Mouse (Mus musculus): ENCODE measurements around the gene Cntn4. TPM values are rescaled to one million over a fixed set of nuclear protein-coding genes. Genes with fewer than 3 reads are reported as not detected.

Gene Cntn4
- polyA plus RNA-seq, 1 experiment from 2014 or later = not detected

DNA sequence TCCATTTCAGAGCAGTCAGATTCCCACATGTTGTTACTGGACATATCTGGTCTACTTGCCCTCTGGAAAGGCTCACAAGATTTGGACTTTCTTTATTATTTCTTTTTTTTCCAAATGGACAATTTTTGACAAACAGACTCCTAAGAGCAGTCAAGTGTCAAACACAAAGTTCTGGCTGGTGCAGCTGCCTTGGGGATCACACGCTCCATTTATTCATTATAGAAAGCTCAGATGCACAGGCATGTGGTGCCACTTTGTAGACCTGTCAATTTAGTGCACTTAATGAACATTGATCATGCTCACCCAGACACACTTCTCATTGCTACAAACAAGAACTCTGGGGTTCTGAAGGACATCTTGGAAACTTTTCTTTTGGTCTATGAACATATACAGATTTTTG lies 337.7 kb downstream of the Cntn4 start:
- no peaks in the 10 kb centered on the region for H3K4me1 ChIP-seq (ENCODE audit: insufficient read depth)
- no peaks in the 10 kb centered on the region for H3K9me3 ChIP-seq (ENCODE audit: low read length)
- no peak overlapping the region for H3K4me2 ChIP-seq (ENCODE audit: low read depth, low read length)
- H3K36me3 ChIP-seq (replicated peaks; ENCODE audit: insufficient read depth, low read length) = no peaks in the 10 kb centered on the region
- no peak overlapping the region for H3K27ac ChIP-seq (ENCODE audit: low read depth)
- DNase-seq (no peak), ATAC-seq (no peak)
- no peaks in the 10 kb centered on the region for H3K27me3 ChIP-seq (ENCODE audit: insufficient read depth, low read length)
- WGBS (ENCODE audit: insufficient replicate concordance) = 86% methylated on average over 1 of the region's 1 CpGs
- no peak overlapping the region for H3K4me3 ChIP-seq (ENCODE audit: low read depth, low read length)
- no peak overlapping the region for H3K9ac ChIP-seq (replicated peaks)
- TF ChIP-seq EP300 (IDR thresholded peaks at IDR 0.05; ENCODE audit: low read depth) = no peak
- no peak for TF ChIP-seq CTCF (IDR thresholded peaks at IDR 0.05; ENCODE audit: low read depth)

DNA sequence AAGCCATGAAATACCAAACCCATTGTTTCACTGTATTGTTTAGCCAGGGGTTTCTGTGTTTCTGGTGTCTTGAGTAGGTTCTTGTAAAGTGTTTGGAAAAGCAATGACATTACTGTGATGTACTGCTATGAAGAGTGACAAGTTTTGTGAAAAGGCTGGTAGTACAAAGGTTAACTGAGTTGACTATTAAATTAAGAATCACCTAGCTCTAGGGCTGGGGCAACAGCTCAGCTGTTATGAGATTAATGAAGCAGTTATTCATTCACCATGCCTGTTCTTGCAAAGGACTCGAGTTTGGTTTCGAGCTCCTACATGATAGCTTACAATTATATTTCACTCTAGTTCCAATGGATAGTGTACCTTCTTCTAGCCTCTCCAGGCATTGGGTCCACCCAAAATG lies 371.4 kb downstream of the Cntn4 start:
- no peak overlapping the region for H3K4me2 ChIP-seq (ENCODE audit: low read depth, low read length)
- ATAC-seq (no peak), DNase-seq (no peak)
- H3K9ac ChIP-seq (replicated peaks) = no peak overlapping the region
- no peak overlapping the region for H3K27ac ChIP-seq (ENCODE audit: low read depth)
- 71% methylated on average over 2 of the region's 2 CpGs for WGBS (ENCODE audit: insufficient replicate concordance)
- no peaks in the 10 kb centered on the region for H3K27me3 ChIP-seq (ENCODE audit: insufficient read depth, low read length)
- H3K36me3 ChIP-seq (replicated peaks; ENCODE audit: insufficient read depth, low read length) = no peaks in the 10 kb centered on the region
- H3K9me3 ChIP-seq (ENCODE audit: low read length) = no peaks in the 10 kb centered on the region
- H3K4me1 ChIP-seq (ENCODE audit: insufficient read depth) = no peaks in the 10 kb centered on the region
- H3K4me3 ChIP-seq (ENCODE audit: low read depth, low read length) = no peak overlapping the region
- TF ChIP-seq EP300 (IDR thresholded peaks at IDR 0.05; ENCODE audit: low read depth) (no peak), CTCF (IDR thresholded peaks at IDR 0.05; ENCODE audit: low read depth) (no peak)

DNA sequence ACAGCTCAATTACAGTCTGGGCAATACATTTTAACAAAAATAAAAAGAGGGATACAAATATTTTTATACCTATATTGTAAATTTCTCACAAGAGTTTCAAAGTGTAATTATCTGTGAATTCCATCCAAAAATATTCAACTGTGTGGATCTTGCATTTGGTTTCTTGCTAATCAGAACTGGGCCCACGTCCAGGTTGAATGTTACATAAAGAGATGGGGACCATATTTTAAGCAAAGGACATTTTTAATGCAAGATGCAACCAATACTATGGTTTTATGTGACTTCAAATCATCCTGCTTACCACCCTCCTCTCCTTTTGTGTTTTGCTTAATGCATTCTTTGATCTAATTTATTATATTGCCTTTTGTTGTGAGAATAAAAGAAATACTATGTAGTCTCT lies 378.7 kb downstream of the Cntn4 start:
- WGBS (ENCODE audit: insufficient replicate concordance) = 44% methylated on average over 1 of the region's 1 CpGs
- Histone ChIP-seq H3K4me2 (ENCODE audit: low read depth, low read length) (no peak overlapping the region), H3K27me3 (ENCODE audit: insufficient read depth, low read length) (no peaks in the 10 kb centered on the region), H3K9ac (replicated peaks) (no peak overlapping the region), H3K9me3 (ENCODE audit: low read length) (no peaks in the 10 kb centered on the region), H3K27ac (ENCODE audit: low read depth) (no peak overlapping the region), H3K4me3 (ENCODE audit: low read depth, low read length) (no peak overlapping the region), H3K36me3 (replicated peaks; ENCODE audit: insufficient read depth, low read length) (no peaks in the 10 kb centered on the region), H3K4me1 (ENCODE audit: insufficient read depth) (no peaks in the 10 kb centered on the region)
- ATAC-seq (no peak), DNase-seq (no peak)
- no peak for TF ChIP-seq CTCF (IDR thresholded peaks at IDR 0.05; ENCODE audit: low read depth)
- no peak for TF ChIP-seq EP300 (IDR thresholded peaks at IDR 0.05; ENCODE audit: low read depth)

DNA sequence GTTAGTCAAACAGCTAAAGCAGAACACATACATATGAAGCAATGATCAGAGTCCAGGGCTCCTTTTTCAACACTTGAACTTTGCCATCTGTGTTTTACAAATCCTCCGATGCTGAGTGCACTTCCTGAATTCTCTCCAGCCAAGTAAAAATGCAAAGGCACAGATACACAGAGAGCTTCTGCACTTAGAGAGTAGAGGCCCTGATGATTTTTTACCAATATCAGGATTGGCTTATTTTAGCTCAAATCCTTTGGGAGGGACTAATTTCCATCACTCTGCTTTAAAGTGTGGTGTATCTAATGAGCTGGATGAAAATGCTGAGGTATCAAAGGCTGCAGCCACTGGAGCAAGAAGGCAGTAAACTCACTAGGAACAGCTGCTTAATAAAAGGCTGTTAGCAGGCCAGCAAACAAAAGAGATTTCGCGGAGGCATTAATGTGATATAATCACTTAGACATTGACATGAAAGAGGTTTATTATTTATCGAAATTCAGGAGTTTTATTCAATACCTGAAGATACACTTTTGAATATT lies 400.7 kb downstream of the Cntn4 start:
- Histone ChIP-seq H3K9ac (replicated peaks) (no peak overlapping the region), H3K4me3 (ENCODE audit: low read depth, low read length) (no peak overlapping the region), H3K27me3 (ENCODE audit: insufficient read depth, low read length) (no peaks in the 10 kb centered on the region), H3K4me2 (ENCODE audit: low read depth, low read length) (no peak overlapping the region), H3K36me3 (replicated peaks; ENCODE audit: insufficient read depth, low read length) (no peaks in the 10 kb centered on the region), H3K9me3 (ENCODE audit: low read length) (no peaks in the 10 kb centered on the region), H3K4me1 (ENCODE audit: insufficient read depth) (no peaks in the 10 kb centered on the region), H3K27ac (ENCODE audit: low read depth) (no peak overlapping the region)
- WGBS (ENCODE audit: insufficient replicate concordance) = 71% methylated on average over 4 of the region's 4 CpGs
- no peak for DNase-seq
- ATAC-seq = no peak
- TF ChIP-seq CTCF (IDR thresholded peaks at IDR 0.05; ENCODE audit: low read depth) = no peak
- no peak for TF ChIP-seq EP300 (IDR thresholded peaks at IDR 0.05; ENCODE audit: low read depth)

DNA sequence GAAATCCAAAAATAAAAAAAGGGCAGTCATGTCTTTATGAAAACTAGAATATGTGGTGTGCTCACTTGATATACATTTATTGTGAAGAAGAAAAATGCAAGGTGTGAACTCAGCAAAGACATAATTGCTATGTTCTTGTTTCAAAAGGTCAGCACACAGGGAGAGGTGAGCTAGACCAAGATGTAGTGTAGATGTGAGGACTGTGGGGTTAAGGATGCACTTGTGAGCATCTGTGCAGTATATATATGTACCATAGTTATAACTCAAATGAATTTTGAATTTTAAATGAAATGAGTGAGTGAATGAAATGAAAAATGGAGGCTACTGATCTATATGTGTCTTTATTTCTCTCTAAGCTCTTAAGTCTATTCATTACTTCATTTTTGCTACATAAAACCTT lies 401.2 kb downstream of the Cntn4 start:
- DNase-seq (no peak), ATAC-seq (no peak)
- TF ChIP-seq EP300 (IDR thresholded peaks at IDR 0.05; ENCODE audit: low read depth) (no peak), CTCF (IDR thresholded peaks at IDR 0.05; ENCODE audit: low read depth) (no peak)
- H3K27me3 ChIP-seq (ENCODE audit: insufficient read depth, low read length) = no peaks in the 10 kb centered on the region
- no peak overlapping the region for H3K4me2 ChIP-seq (ENCODE audit: low read depth, low read length)
- H3K9ac ChIP-seq (replicated peaks) = no peak overlapping the region
- H3K27ac ChIP-seq (ENCODE audit: low read depth) = no peak overlapping the region
- H3K9me3 ChIP-seq (ENCODE audit: low read length) = no peaks in the 10 kb centered on the region
- no peaks in the 10 kb centered on the region for H3K4me1 ChIP-seq (ENCODE audit: insufficient read depth)
- H3K4me3 ChIP-seq (ENCODE audit: low read depth, low read length) = no peak overlapping the region
- H3K36me3 ChIP-seq (replicated peaks; ENCODE audit: insufficient read depth, low read length) = no peaks in the 10 kb centered on the region

DNA sequence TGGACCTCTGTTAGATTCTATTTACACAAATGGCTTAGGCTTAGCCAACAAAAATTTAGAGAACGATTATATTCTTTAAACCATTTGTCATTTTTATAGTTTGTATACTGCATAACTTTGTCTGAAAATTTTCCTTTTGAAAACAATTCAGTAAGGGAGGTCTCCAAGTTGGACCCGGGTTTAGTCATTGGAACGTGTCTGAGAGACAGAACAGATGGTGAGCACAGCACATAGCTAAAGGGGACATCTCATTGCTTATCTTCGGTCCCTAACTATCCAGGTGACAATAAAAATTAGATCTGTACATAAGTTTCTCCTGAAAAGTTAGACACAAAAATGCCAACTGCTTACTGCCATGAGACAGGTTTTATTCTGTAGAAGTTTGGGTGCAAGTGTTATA lies 420.4 kb downstream of the Cntn4 start:
- Histone ChIP-seq H3K9me3 (ENCODE audit: low read length) (no peaks in the 10 kb centered on the region), H3K9ac (replicated peaks) (no peak overlapping the region), H3K4me3 (ENCODE audit: low read depth, low read length) (no peak overlapping the region), H3K27me3 (ENCODE audit: insufficient read depth, low read length) (no peaks in the 10 kb centered on the region), H3K36me3 (replicated peaks; ENCODE audit: insufficient read depth, low read length) (no peaks in the 10 kb centered on the region), H3K27ac (ENCODE audit: low read depth) (no peak overlapping the region), H3K4me1 (ENCODE audit: insufficient read depth) (no peaks in the 10 kb centered on the region), H3K4me2 (ENCODE audit: low read depth, low read length) (no peak overlapping the region)
- DNase-seq (no peak), ATAC-seq (no peak)
- WGBS (ENCODE audit: insufficient replicate concordance) = 70% methylated on average over 4 of the region's 4 CpGs
- TF ChIP-seq CTCF (IDR thresholded peaks at IDR 0.05; ENCODE audit: low read depth) (no peak), EP300 (IDR thresholded peaks at IDR 0.05; ENCODE audit: low read depth) (no peak)

DNA sequence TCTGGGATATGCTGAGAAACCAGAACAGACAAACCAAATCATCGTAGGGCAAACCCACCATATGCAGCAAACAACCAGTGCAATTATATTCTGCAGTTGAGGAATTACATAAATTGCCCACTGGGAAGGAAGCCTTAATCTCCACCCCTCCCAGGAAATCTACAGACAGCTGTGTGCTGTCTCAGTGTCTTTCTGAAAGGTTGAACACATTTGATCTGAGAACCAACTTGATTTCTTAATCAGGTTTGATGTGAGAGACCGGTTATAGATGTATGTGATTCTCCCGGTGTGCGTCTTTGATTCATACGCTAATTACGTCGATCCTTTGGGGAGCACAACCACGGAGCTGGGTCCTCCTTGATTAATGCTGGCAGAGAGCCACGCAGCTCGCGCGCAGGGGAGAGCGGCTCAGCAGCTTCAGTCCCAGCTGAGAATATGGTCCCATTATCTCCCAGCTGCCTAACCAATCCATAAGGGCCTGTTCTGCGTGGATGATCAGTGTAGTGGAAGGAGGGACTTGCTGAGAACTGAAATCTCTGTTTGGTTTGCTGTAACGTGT lies 441.1 kb downstream of the Cntn4 start:
- H3K9me3 ChIP-seq (ENCODE audit: low read length) = peaks cover 4% of the 10 kb centered on the region; the same call in 1 of the 2 replicates
- no peaks in the 10 kb centered on the region for H3K4me1 ChIP-seq (ENCODE audit: insufficient read depth)
- no peak overlapping the region for H3K27ac ChIP-seq (ENCODE audit: low read depth)
- no peak overlapping the region for H3K4me2 ChIP-seq (ENCODE audit: low read depth, low read length)
- H3K4me3 ChIP-seq (ENCODE audit: low read depth, low read length) = no peak overlapping the region
- TF ChIP-seq CTCF (IDR thresholded peaks at IDR 0.05; ENCODE audit: low read depth) (no peak), EP300 (IDR thresholded peaks at IDR 0.05; ENCODE audit: low read depth) (no peak)
- DNase-seq (no peak), ATAC-seq (no peak)
- H3K36me3 ChIP-seq (replicated peaks; ENCODE audit: insufficient read depth, low read length) = no peaks in the 10 kb centered on the region
- H3K9ac ChIP-seq (replicated peaks) = no peak overlapping the region
- no peaks in the 10 kb centered on the region for H3K27me3 ChIP-seq (ENCODE audit: insufficient read depth, low read length)
- 37% methylated on average over 15 of the region's 15 CpGs for WGBS (ENCODE audit: insufficient replicate concordance)
